Mouse (Mus musculus): ENCODE data around the gene Smyd4.

DNA sequence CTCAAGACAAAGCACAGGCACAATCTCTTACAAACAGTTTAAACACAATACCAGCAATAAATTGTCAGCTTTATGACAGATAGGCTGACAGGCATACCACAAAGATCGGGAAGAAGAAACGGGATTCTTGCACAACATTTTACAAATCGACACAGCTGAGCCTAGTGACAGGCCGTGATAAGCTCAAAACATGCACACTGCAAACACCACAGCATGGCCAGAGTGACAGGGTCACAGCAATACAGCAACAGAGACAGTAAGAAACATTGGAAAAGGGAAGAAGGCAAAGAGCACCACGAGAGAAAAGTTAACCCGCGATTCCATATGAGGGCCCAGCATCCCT is 22.3 kb upstream of the Smyd4 start:
- no peak for TF ChIP-seq CTCF (conservative IDR thresholded peaks at IDR 0.05; ENCODE audit: insufficient read depth, insufficient read length, low read depth, low read length)
- TF ChIP-seq POLR2A (IDR thresholded peaks at IDR 0.05; ENCODE audit: low read depth, low read length): no peak

Data from kidney, adult 2 months (tissue).